Mouse (Mus musculus) G1E (cell line): ENCODE measurements around the gene Slc5a4b.

Experiments used
- CTCF ChIP-seq: IDR thresholded peaks from 2 replicates; pipeline ENCODE4 v1.5.1; 2012; ENCODE audit warnings: low read depth, low read length, inconsistent platforms, mixed read lengths
- GATA1 ChIP-seq: IDR thresholded peaks from 2 replicates; pipeline ENCODE4 v1.6.1; 2012; ENCODE audit warnings: borderline replicate concordance, low read length, inconsistent platforms, mixed read lengths

DNA sequence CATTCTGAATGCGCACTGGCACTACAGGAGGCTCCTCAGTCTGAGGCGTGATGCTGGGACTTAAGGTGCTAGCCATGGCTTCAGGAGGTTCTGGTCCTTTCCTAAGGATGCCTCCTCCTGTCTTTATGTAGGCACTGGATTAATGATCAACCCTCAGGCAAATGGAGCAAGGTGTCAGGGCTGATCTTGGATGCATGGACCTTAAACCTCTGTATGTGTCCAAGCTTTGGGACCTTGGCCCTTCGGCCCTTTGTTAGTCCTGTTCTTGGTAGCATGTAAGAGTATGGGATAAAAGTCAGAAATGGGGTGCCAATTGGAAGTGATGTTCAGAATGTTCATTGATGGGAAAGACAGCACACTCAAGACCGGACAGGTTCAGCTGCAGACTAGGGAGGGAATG lies at the start of gene Slc5a4b:
- TF ChIP-seq CTCF (no peak), GATA1 (no peak)
